Mouse (Mus musculus): ENCODE measurements around the gene Olfr810. TPM values are rescaled to one million over a fixed set of nuclear protein-coding genes. Genes with fewer than 3 reads are reported as not detected.

Olfr810 gene
- not detected for polyA plus RNA-seq (2014; fragmentation: Illumina TruSeq; extraction: RNeasy Lipid Tissue Mini Kit (QIAGEN cat#74804); ENCODE audit: low replicate concordance)

DNA sequence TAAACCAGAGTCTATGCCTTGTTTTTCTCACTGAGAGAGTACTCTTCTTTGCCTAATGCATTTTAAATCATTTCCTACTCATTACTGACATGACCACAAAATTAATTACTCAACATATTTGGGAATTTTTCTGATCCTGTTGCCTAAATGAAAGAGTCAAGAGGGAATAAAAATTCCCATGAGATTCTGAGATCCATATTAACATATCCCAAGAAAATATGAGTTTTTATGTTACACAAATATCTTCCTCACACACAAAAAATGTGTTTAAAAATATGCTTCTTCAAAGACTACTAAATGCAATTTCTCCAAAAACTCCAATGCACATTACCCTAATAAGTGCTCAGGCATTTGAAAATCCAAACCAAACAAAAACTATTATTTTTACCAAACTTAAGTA, at the start of gene Olfr810:
Gene Olfr810 (minus strand): TSS at position 101 of the 400 bp plus-strand sequence.

GRCm38 (mm10) chr10:129804296-129804695, 9.6 kb upstream of the Olfr810 start, which contains the start of gene Olfr811:
Gene Olfr811 (minus strand): TSS chr10:129804396.

GRCm38 (mm10) chr10:129774338-129774737, 20.4 kb downstream of the Olfr810 start, which contains the start of gene Olfr809:
Gene Olfr809 (plus strand): TSS chr10:129774638.

DNA sequence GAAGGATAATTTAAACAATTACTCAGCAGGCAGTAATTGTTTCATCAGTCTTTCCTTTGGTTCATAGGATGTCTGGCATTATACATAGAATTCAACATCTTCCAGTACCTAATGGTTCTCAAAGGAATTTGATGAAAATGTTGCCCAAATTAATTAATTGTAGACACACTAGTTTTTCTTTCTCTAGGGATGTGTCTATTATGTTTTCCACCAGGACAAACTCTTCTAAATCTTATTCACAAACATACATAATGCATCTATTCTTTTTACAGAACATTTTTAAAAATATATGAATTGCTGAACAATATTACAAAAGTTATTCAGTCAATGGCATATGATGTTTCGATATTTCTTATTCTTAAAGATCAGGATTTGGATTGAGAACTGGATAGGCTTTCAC, 29.5 kb downstream of the Olfr810 start, which contains the start of gene Olfr808:
Gene Olfr808 (plus strand): TSS at position 301 of the 400 bp plus-strand sequence.

DNA sequence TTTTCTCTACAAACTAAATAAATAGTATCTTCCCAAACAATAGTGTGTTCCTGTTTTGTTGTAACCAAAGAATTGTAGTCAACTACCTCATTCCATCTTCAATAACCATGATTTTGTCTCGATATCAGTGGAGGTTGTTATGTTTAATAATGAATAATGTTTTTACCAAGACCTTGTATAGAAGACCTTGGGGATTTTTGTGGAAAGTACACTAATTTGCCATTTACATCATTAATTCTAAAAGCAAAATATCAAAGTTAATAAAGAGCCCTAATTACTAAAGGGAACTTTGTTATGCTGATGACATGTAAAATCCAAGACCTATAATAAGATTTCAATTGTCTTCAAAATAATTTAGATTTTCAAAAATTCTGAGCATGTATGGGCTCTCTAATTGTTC, 37.0 kb downstream of the Olfr810 start, which contains the start of gene Olfr807:
Gene Olfr807 (minus strand): TSS at position 101 of the 400 bp plus-strand sequence.

GRCm38 (mm10) chr10:129741821-129742220, 52.9 kb downstream of the Olfr810 start, which contains the start of gene Olfr806:
Gene Olfr806 (minus strand): TSS chr10:129741921.

Other genes with a start within 250 kb of the Olfr810 start
- gene Olfr794, start 227.3 kb downstream of the Olfr810 start, polyA plus RNA-seq (2014; fragmentation: Illumina TruSeq; extraction: RNeasy Lipid Tissue Mini Kit (QIAGEN cat#74804); ENCODE audit: low replicate concordance), result not detected
- gene Olfr796, start 182.3 kb downstream of the Olfr810 start, polyA plus RNA-seq (2014; fragmentation: Illumina TruSeq; extraction: RNeasy Lipid Tissue Mini Kit (QIAGEN cat#74804); ENCODE audit: low replicate concordance), result not detected
- gene Olfr798, start 167.0 kb downstream of the Olfr810 start, polyA plus RNA-seq (2014; fragmentation: Illumina TruSeq; extraction: RNeasy Lipid Tissue Mini Kit (QIAGEN cat#74804); ENCODE audit: low replicate concordance), result not detected
- gene Olfr799, start 157.4 kb downstream of the Olfr810 start, polyA plus RNA-seq (2014; fragmentation: Illumina TruSeq; extraction: RNeasy Lipid Tissue Mini Kit (QIAGEN cat#74804); ENCODE audit: low replicate concordance), result not detected
- not detected for gene Olfr800, start 137.2 kb downstream of the Olfr810 start, polyA plus RNA-seq (2014; fragmentation: Illumina TruSeq; extraction: RNeasy Lipid Tissue Mini Kit (QIAGEN cat#74804); ENCODE audit: low replicate concordance)
- gene Olfr801, start 121.1 kb downstream of the Olfr810 start, polyA plus RNA-seq (2014; fragmentation: Illumina TruSeq; extraction: RNeasy Lipid Tissue Mini Kit (QIAGEN cat#74804); ENCODE audit: low replicate concordance), result not detected
- not detected for gene Olfr802, start 106.7 kb downstream of the Olfr810 start, polyA plus RNA-seq (2014; fragmentation: Illumina TruSeq; extraction: RNeasy Lipid Tissue Mini Kit (QIAGEN cat#74804); ENCODE audit: low replicate concordance)
- not detected for gene Olfr803, start 100.6 kb downstream of the Olfr810 start, polyA plus RNA-seq (2014; fragmentation: Illumina TruSeq; extraction: RNeasy Lipid Tissue Mini Kit (QIAGEN cat#74804); ENCODE audit: low replicate concordance)
- not detected for gene Olfr804, start 91.7 kb downstream of the Olfr810 start, polyA plus RNA-seq (2014; fragmentation: Illumina TruSeq; extraction: RNeasy Lipid Tissue Mini Kit (QIAGEN cat#74804); ENCODE audit: low replicate concordance)
- gene Olfr805, start 65.5 kb downstream of the Olfr810 start, polyA plus RNA-seq (2014; fragmentation: Illumina TruSeq; extraction: RNeasy Lipid Tissue Mini Kit (QIAGEN cat#74804); ENCODE audit: low replicate concordance), result not detected
- gene Olfr806, start 53.0 kb downstream of the Olfr810 start, polyA plus RNA-seq (2014; fragmentation: Illumina TruSeq; extraction: RNeasy Lipid Tissue Mini Kit (QIAGEN cat#74804); ENCODE audit: low replicate concordance), result not detected
- not detected for gene Olfr807, start 37.1 kb downstream of the Olfr810 start, polyA plus RNA-seq (2014; fragmentation: Illumina TruSeq; extraction: RNeasy Lipid Tissue Mini Kit (QIAGEN cat#74804); ENCODE audit: low replicate concordance)
- gene Olfr808, start 29.4 kb downstream of the Olfr810 start, polyA plus RNA-seq (2014; fragmentation: Illumina TruSeq; extraction: RNeasy Lipid Tissue Mini Kit (QIAGEN cat#74804); ENCODE audit: low replicate concordance), result not detected
- not detected for gene Olfr809, start 20.3 kb downstream of the Olfr810 start, polyA plus RNA-seq (2014; fragmentation: Illumina TruSeq; extraction: RNeasy Lipid Tissue Mini Kit (QIAGEN cat#74804); ENCODE audit: low replicate concordance)
- gene Olfr811, start 9.5 kb upstream of the Olfr810 start, polyA plus RNA-seq (2014; fragmentation: Illumina TruSeq; extraction: RNeasy Lipid Tissue Mini Kit (QIAGEN cat#74804); ENCODE audit: low replicate concordance), result not detected
- gene Olfr812, start 51.2 kb upstream of the Olfr810 start, polyA plus RNA-seq (2014; fragmentation: Illumina TruSeq; extraction: RNeasy Lipid Tissue Mini Kit (QIAGEN cat#74804); ENCODE audit: low replicate concordance), result not detected
- gene Olfr813, start 60.5 kb upstream of the Olfr810 start, polyA plus RNA-seq (2014; fragmentation: Illumina TruSeq; extraction: RNeasy Lipid Tissue Mini Kit (QIAGEN cat#74804); ENCODE audit: low replicate concordance), result not detected
- gene Olfr814, start 84.9 kb upstream of the Olfr810 start, polyA plus RNA-seq (2014; fragmentation: Illumina TruSeq; extraction: RNeasy Lipid Tissue Mini Kit (QIAGEN cat#74804); ENCODE audit: low replicate concordance), result not detected
- not detected for gene Olfr815, start 111.0 kb upstream of the Olfr810 start, polyA plus RNA-seq (2014; fragmentation: Illumina TruSeq; extraction: RNeasy Lipid Tissue Mini Kit (QIAGEN cat#74804); ENCODE audit: low replicate concordance)
- gene Olfr816, start 120.7 kb upstream of the Olfr810 start, polyA plus RNA-seq (2014; fragmentation: Illumina TruSeq; extraction: RNeasy Lipid Tissue Mini Kit (QIAGEN cat#74804); ENCODE audit: low replicate concordance), result not detected
- gene Olfr818, start 154.2 kb upstream of the Olfr810 start, polyA plus RNA-seq (2014; fragmentation: Illumina TruSeq; extraction: RNeasy Lipid Tissue Mini Kit (QIAGEN cat#74804); ENCODE audit: low replicate concordance), result not detected
- gene Olfr819, start 172.3 kb upstream of the Olfr810 start, polyA plus RNA-seq (2014; fragmentation: Illumina TruSeq; extraction: RNeasy Lipid Tissue Mini Kit (QIAGEN cat#74804); ENCODE audit: low replicate concordance), result not detected
- gene Olfr247, start 181.2 kb upstream of the Olfr810 start, polyA plus RNA-seq (2014; fragmentation: Illumina TruSeq; extraction: RNeasy Lipid Tissue Mini Kit (QIAGEN cat#74804); ENCODE audit: low replicate concordance), result not detected
- not detected for gene Gm10310, start 190.1 kb upstream of the Olfr810 start, polyA plus RNA-seq (2014; fragmentation: Illumina TruSeq; extraction: RNeasy Lipid Tissue Mini Kit (QIAGEN cat#74804); ENCODE audit: low replicate concordance)
- gene Olfr820, start 217.7 kb upstream of the Olfr810 start, polyA plus RNA-seq (2014; fragmentation: Illumina TruSeq; extraction: RNeasy Lipid Tissue Mini Kit (QIAGEN cat#74804); ENCODE audit: low replicate concordance), result not detected
- gene Olfr821, start 235.4 kb upstream of the Olfr810 start, polyA plus RNA-seq (2014; fragmentation: Illumina TruSeq; extraction: RNeasy Lipid Tissue Mini Kit (QIAGEN cat#74804); ENCODE audit: low replicate concordance), result not detected